In genomic region chr8:106907450-106907849, GRCm38 (mm10) we compare ENCODE assay signal across 23 mouse cellular contexts. TPM values are rescaled to one million over a fixed set of nuclear protein-coding genes. Genes with fewer than 3 reads are reported as not detected.
A peak's percentile ranks its signal among the peaks of the same experiment; 100 is the strongest.
DNase-seq lines count a peak whose midpoint lies in the region; ATAC-seq and TF ChIP-seq lines count a peak whose summit lies in the region.
"Had no signal": no experiment of that assay in that cellular context is flagged by ENCODE, and none has a peak within 500 bp of the region (broad histone marks: within the 10 kb centered on the region; RNA-seq: fewer than 3 reads in every experiment).

No protein-coding gene starts in this region.

- intact Hi-C loops in heart, adult 2 months (cut with DNase I) = no loop called here
- intact Hi-C loops in heart, postnatal 14 days (cut with DNase I) = no loop called here
- intact Hi-C loops in heart, postnatal 36 days (cut with DNase I) = no loop called here
- intact Hi-C loops in left cerebral cortex, adult 2 months (cut with DNase I) = loop anchor here (2.0 to 5.0 kb wide), 2 partner anchors 41 to 95 kb away; no protein-coding TSS in a partner anchor

- peak overlapping the region; percentile 33; the same call in 1 of the 2 replicates for H3K27ac ChIP-seq in heart, adult 2 months
- H3K27ac ChIP-seq in heart, embryonic 14.5 days (replicated peaks in 1 of 2; ENCODE audit: control insufficient read depth in 1 of 2, insufficient read depth in 1 of 2, low read depth in 2 of 2, low read length in 2 of 2) = 0 out of 4 replicates have a peak overlapping the region, but pooled peaks of 1 of the 2 experiments have one; percentile 47
- peak overlapping the region; percentile 68 for H3K27ac ChIP-seq in left cerebral cortex, adult 2 months
- H3K27ac ChIP-seq: embryonic facial prominence, embryonic 13.5 days; forebrain, embryonic 12.5 days; hindbrain, embryonic 10.5 days; hindbrain, embryonic 14.5 days; intestine, embryonic 15.5 days had no signal

- peak; percentile 43; the same call in 1 of the 2 replicates for ATAC-seq in heart, embryonic 14.5 days (ENCODE audit: insufficient number of reproducible peaks, insufficient read depth, low FRiP score, low read depth)
- ATAC-seq: activated CD4-positive, CD25-positive, alpha-beta regulatory T cell, adult 4 months; forebrain, embryonic 16.5 days; intestine, embryonic 15.5 days had no signal

- H3K79me2 ChIP-seq in heart, adult 2 months (replicated peaks; ENCODE audit: control insufficient read depth, insufficient read depth, low read length) = no peaks in the 10 kb centered on the region

- no peak overlapping the region for H3K9ac ChIP-seq in heart, adult 2 months (ENCODE audit: low read depth, low read length)
- H3K9ac ChIP-seq in heart, embryonic 14.5 days (ENCODE audit: low read length) = no peak overlapping the region
- H3K9ac ChIP-seq: embryonic facial prominence, embryonic 13.5 days; forebrain, embryonic 12.5 days; hindbrain, embryonic 14.5 days; intestine, embryonic 15.5 days had no signal

- TF ChIP-seq CTCF in heart, adult 2 months (IDR thresholded peaks at IDR 0.05) = no peak
- TF ChIP-seq CTCF in left cerebral cortex, adult 2 months (IDR thresholded peaks at IDR 0.05) = no peak

- H3K27me3 ChIP-seq in heart, adult 2 months (ENCODE audit: control insufficient read depth, insufficient read depth, low read length) = no peaks in the 10 kb centered on the region
- no peaks in the 10 kb centered on the region for H3K27me3 ChIP-seq in heart, embryonic 14.5 days (ENCODE audit: control insufficient read depth, insufficient read depth, low read length)
- H3K27me3 ChIP-seq: CH12.LX; embryonic facial prominence, embryonic 13.5 days; forebrain, embryonic 12.5 days; intestine, embryonic 15.5 days had no signal

- H3K36me3 ChIP-seq in heart, adult 2 months (ENCODE audit: control insufficient read depth, insufficient read depth, low read length) = peaks cover 15% of the 10 kb centered on the region
- peaks cover 85% of the 10 kb centered on the region for H3K36me3 ChIP-seq in heart, embryonic 14.5 days (ENCODE audit: control insufficient read depth, insufficient read depth, low read length)

- TF ChIP-seq EP300 in heart, adult 2 months (IDR thresholded peaks at IDR 0.05; ENCODE audit: insufficient read depth, low read depth, low read length) = no peak

- 55% methylated on average over 6 of the region's 6 CpGs for WGBS in heart, adult 2 months
- WGBS in heart, embryonic 14.5 days = 65% methylated on average over 6 of the region's 6 CpGs

- H3K4me2 ChIP-seq in heart, embryonic 14.5 days (ENCODE audit: low read length) = no peak overlapping the region
- H3K4me2 ChIP-seq: embryonic facial prominence, embryonic 13.5 days; forebrain, embryonic 12.5 days; hindbrain, embryonic 14.5 days; intestine, embryonic 15.5 days had no signal

- no peak overlapping the region for H3K4me3 ChIP-seq in heart, adult 2 months
- no peak overlapping the region for H3K4me3 ChIP-seq in heart, embryonic 14.5 days (ENCODE audit: control insufficient read depth in 1 of 2, insufficient read depth in 1 of 2, low read depth in 1 of 2, low read length in 2 of 2)
- no peak overlapping the region for H3K4me3 ChIP-seq in left cerebral cortex, adult 2 months
- H3K4me3 ChIP-seq: embryonic facial prominence, embryonic 13.5 days; forebrain, embryonic 12.5 days; hindbrain, embryonic 10.5 days; intestine, embryonic 15.5 days had no signal

- no peak for DNase-seq in heart, adult 2 months
- DNase-seq in heart, postnatal 14 days = no peak
- DNase-seq in heart, postnatal 36 days = no peak
- no peak for DNase-seq in left cerebral cortex, adult 2 months (ENCODE audit: extremely low spot score in 1 of 2, low spot score in 2 of 2)
- DNase-seq in left cerebral cortex, adult 18-20 months (ENCODE audit: low spot score in 2 of 2) = no peak
- peak; percentile 75 for DNase-seq in R1 (ENCODE audit: low read depth, low spot score)
- no peak for DNase-seq in yolk sac, embryonic 10.5 days (ENCODE audit: low spot score)
- DNase-seq: adrenal gland, postnatal 25 days; cerebellum, adult 18-20 months; cerebellum, adult 9-11 months; cerebellum, postnatal 36 days; gastrocnemius, postnatal 14 days; kidney, adult 18-20 months had no signal

- TF ChIP-seq POLR2A in heart, adult 2 months (IDR thresholded peaks at IDR 0.05; ENCODE audit: insufficient read depth, low read depth, low read length) = no peak

- no peaks in the 10 kb centered on the region for H3K9me3 ChIP-seq in heart, embryonic 14.5 days (ENCODE audit: control insufficient read depth, low read length)
- H3K9me3 ChIP-seq: embryonic facial prominence, embryonic 13.5 days; forebrain, embryonic 12.5 days; G1E; hindbrain, embryonic 10.5 days; intestine, embryonic 15.5 days had no signal

- H3K4me1 ChIP-seq in heart, adult 2 months (ENCODE audit: control insufficient read depth, insufficient read depth, low read length) = peaks cover 5% of the 10 kb centered on the region
- no peaks in the 10 kb centered on the region for H3K4me1 ChIP-seq in heart, embryonic 14.5 days (ENCODE audit: control insufficient read depth in 2 of 2, insufficient read depth in 2 of 2, low read length in 2 of 2)
- H3K4me1 ChIP-seq: embryonic facial prominence, embryonic 13.5 days; forebrain, embryonic 12.5 days; hindbrain, embryonic 10.5 days; intestine, embryonic 15.5 days had no signal

RNA-seq across cellular contexts. Expression of gene Utp4, which starts 14.0 kb away (rescaled TPM):
- total RNA-seq in heart, adult 2 months (2021) = 10 to 100 TPM; 21.3 to 22.3 TPM
- 17.8 and 25.2 TPM in 2 replicates for polyA plus RNA-seq in heart, adult 2 months (2012; rRNA removed)
- total RNA-seq in heart, postnatal 14 days (2021) = 10 to 100 TPM; 19.2 to 23.0 TPM
- polyA plus RNA-seq in heart, embryonic 14.5 days (2014; fragmentation: Nextera tagmentation; extraction: Ambion mirVana) = 39.6 and 40.2 TPM in 2 replicates
- 10 to 100 TPM; 20.2 to 22.2 TPM for total RNA-seq in heart, postnatal 36 days (2021)
- total RNA-seq in left cerebral cortex, adult 2 months (2021) = 10 to 100 TPM; 36.4 to 39.4 TPM
- total RNA-seq in left cerebral cortex, adult 18-20 months (2021) = 10 to 100 TPM; 36.9 to 40.8 TPM

RNA-seq across cellular contexts. Expression of gene Sntb2, which starts 28.1 kb away (rescaled TPM):
- total RNA-seq in heart, adult 2 months (2021) = 10 to 100 TPM; 10.0 to 10.7 TPM
- polyA plus RNA-seq in heart, adult 2 months (2012; rRNA removed) = 4.5 and 8.8 TPM in 2 replicates
- 10 to 100 TPM; 19.9 to 21.0 TPM for total RNA-seq in heart, postnatal 14 days (2021)
- 15.0 and 15.4 TPM in 2 replicates for polyA plus RNA-seq in heart, embryonic 14.5 days (2014; fragmentation: Nextera tagmentation; extraction: Ambion mirVana)
- total RNA-seq in heart, postnatal 36 days (2021) = 10 to 100 TPM; 12.7 to 13.7 TPM
- 10 to 100 TPM; 20.2 to 26.5 TPM for total RNA-seq in left cerebral cortex, adult 2 months (2021)
- 10 to 100 TPM; 20.8 to 21.3 TPM for total RNA-seq in left cerebral cortex, adult 18-20 months (2021)

RNA-seq across cellular contexts. Expression of gene Has3, which starts 37.4 kb away (rescaled TPM):
- under 1 TPM; 0.66 to 0.70 TPM for total RNA-seq in heart, adult 2 months (2021)
- 1.1 and 3.7 TPM in 2 replicates for polyA plus RNA-seq in heart, adult 2 months (2012; rRNA removed)
- 1 to 10 TPM; 1.2 to 1.9 TPM for total RNA-seq in heart, postnatal 14 days (2021)
- 0.09 and 0.16 TPM in 2 replicates for polyA plus RNA-seq in heart, embryonic 14.5 days (2014; fragmentation: Nextera tagmentation; extraction: Ambion mirVana)
- 1 to 10 TPM; 1.4 to 1.5 TPM for total RNA-seq in heart, postnatal 36 days (2021)
- 1 to 10 TPM; 1.7 to 2.0 TPM for total RNA-seq in left cerebral cortex, adult 2 months (2021)
- total RNA-seq in left cerebral cortex, adult 18-20 months (2021) = 1 to 10 TPM; 1.1 to 2.0 TPM
- polyA plus RNA-seq: G1E had no signal
